Mouse (Mus musculus): ENCODE measurements around the gene Rps25.
"Not testable (repeated sequence)": the region's sequence is repeated elsewhere in the genome, so short reads cannot be mapped to it uniquely, and the experiment has no call there.

Rps25 gene

GRCm38 (mm10) chr9:44405011-44405410 is 1.9 kb upstream of the Rps25 start:
- DNase-seq, result no peak

GRCm38 (mm10) chr9:44407752-44408097 is 786 bp downstream of the Rps25 start:
- DNase-seq, result no peak

DNA sequence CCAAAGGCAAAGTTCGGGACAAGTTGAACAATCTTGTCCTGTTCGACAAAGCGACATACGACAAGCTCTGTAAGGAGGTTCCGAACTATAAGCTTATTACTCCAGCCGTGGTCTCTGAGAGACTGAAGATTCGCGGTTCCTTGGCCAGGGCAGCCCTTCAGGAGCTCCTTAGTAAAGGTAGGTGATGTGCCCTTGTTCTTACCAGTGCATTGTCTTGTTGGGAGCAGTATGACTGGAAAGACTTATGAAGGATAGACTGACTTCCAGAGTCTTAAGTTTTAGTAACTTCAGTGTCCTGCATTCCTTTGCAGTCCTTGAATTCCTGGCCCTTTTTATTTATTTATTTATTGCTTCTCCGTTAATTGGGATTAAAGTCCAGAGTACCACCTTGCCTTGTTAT is 1.8 kb downstream of the Rps25 start:
- DNase-seq, result not testable (repeated sequence)

DNA sequence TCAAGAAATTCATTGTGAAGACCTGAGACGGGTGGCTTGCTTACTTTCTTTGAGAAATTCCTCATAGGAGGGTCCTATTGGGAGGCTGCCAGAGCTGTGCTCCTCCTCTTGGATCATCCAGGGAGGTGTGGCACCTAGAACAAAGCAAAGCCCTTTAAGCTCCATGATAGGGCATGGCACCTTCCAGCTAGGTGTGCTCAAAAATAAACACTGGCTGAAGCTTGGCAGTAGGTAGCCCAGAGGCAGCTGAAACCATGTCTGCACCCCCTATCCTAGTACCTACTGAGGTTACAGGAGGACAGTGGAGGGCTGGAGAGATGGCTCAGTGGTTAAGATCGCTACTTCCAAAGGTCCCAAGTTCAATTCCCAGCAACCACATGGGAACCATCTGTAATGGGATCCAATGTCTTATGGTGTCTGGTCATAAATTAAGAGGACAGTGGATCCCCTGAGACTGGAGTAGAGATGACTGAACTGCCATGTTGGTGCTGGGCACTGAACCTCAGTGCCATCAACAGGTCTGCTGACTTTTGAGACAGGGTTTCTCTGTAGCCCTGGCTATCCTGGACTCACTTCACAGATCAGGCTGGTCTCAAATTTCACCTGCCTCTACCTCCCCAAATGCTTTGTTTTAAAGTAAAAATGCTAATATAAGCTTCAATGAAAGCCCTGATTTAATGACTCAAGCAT is 3.9 kb downstream of the Rps25 start:
- peak in 1 of 2 experiments; percentile 35 for DNase-seq

DNA sequence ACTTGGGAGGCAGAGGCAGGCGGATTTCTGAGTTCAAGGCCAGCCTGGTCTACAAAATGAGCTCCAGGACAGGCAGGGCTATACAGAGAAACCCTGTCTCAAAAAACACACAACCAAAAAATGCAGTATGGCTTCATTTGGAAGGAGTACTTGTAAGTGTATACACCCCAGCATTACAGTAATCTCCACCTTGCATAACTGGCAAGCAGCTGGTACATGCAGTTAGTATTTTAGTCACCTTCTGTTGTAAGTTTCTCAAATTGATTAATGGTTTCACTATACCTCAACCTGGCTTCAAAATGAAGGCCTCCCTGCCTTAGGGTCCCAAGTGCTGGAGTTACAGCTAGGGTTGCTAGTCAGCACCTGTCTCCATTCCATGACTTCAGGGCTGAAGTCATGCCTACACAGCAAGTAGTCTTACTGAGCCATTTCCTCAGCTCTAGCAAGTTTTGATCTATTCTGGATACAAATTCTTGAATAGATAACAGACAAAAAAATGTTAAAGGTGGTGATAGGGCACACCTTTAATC is 4.7 kb downstream of the Rps25 start:
- no peak for DNase-seq

GRCm38 (mm10) chr9:44412306-44412705 is 5.4 kb downstream of the Rps25 start:
- DNase-seq, result no peak

- DNase-seq, result peak in 1 of 2 experiments; percentile 16
Observed at GRCm38 (mm10) chr9:44412781-44413180, 5.8 kb downstream of the Rps25 start.

- no peak for DNase-seq
Observed at GRCm38 (mm10) chr9:44417156-44417891, 10.4 kb downstream of the Rps25 start.

DNA sequence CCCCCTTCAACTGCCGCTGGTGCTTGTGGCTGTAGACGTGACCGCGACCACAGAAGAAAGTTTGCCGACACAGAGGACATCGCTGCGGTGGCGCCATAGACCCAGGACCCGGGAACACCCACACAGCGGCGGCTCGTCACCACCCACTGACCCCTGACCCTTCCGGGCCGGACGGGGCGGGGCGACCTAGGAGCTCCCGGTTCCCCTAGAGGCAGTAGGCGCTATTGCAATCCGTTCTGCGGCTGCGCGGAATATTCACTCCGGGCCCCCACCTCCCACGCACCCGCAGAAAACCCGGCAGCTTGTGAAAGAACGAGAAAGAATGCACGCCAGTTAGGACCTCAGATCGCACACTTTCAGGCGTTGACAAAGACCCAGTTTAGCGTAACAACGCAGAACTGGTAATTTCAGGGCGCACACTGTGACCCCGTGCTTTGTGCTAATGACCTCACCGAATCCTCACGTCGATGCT is 11.0 kb downstream of the Rps25 start:
- DNase-seq, result peak; percentile 97 to 98

GRCm38 (mm10) chr9:44418519-44419385 is 11.8 kb downstream of the Rps25 start, which contains the start of gene Ccdc84:
Ccdc84 (minus strand) TSS chr9:44418569.
- DNase-seq, result peak in 1 of 2 experiments; percentile 15

GRCm38 (mm10) chr9:44419730-44420129 is 12.8 kb downstream of the Rps25 start:
- not testable (repeated sequence) for DNase-seq

DNA sequence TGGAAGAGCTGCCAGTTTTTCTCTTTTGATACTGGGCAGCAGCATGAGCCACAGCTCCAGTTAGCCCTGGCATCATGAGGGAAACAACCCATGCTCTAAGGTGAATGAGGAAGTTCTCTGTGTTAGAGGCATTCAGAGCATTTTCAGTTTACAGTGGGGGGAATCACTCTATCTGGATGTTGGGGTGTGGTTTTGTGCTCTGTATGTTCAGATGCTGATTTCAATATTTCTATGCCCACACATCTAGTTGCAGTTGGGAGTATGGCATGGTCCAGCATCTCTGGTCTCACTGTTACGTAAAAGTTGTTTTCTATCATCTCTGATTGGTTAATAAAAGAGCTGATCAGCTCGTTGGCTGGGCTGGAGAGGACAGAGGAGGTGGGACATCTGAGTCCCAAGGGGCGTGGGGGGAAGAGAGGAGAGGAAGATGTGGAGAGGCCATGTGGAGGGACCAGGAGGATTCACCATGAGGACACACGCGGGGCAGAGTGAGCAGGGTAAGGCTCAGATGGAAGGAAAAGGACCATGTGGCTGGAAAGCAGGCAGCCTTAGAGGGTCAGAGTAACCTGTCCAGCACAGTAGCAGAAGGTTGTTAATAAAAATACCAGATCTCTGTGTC is 13.4 kb downstream of the Rps25 start:
- DNase-seq, result no peak

DNA sequence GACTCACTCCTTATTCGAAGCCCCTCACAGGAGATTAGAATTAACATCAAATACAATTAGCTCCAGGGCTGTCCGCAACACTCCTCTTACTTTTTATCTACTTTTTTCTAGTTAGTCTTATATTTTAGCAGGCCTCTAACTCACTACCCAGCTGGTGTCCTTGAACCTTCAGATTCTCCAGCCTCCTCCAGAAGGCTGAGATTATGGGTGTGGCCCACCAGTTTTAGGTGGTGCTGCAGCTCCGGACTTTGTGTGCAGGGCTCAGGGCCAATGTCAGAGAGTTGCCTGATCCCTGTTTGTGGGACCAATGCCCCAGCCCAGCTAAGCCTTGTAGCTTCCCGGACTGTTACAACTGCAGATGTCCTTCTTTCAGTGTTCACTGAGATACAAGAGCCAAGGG is 16.6 kb downstream of the Rps25 start:
- DNase-seq, result no peak

DNA sequence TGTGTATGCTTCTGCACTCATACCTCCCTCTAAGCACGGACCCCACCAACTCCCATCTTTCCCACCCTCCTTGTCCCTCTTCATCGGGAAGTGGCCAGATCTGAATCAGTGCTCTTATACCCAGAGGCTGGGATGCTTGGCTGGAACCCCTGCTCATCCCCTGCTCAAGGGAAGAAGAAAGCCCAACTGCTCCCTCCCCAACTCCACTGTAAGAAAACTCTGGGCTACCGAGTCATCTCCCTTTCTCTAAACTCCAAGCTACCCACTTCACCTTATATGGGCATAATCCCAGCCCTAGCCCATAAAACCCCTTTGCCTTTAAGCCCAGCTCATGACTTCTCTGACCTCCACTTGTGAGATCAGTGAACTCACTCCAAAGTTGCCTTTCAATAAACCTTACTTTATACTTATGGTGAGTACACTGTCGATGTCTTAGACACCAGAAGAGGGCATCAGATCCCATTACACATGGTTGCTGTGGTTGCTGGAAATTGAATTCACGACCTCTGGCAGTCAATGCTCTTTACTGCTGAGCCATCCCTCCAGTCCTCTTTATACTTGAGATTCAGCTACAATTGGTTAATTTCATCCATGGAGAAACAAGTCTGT is 25.7 kb downstream of the Rps25 start:
- DNase-seq, result no peak

DNA sequence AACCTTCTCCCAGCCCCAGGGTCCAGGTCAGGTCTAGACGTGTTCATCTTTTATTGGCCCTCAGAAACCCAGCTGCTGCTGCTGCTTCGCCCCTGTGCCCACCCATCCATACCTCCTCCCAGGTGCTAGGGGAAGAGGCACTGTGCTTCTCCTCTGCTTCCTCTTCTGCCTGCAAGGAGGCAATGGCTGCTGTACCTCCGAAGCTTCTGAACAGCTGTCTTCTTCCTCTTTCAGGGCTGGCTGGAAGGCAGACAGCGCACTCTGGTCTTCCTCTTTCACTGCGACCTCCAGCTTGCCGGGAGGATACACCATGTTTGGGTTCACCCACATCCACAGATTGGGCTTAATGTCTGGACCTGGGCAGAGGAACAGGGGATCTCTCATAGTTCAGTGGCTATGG is 28.8 kb downstream of the Rps25 start:
- DNase-seq, result no peak

DNA sequence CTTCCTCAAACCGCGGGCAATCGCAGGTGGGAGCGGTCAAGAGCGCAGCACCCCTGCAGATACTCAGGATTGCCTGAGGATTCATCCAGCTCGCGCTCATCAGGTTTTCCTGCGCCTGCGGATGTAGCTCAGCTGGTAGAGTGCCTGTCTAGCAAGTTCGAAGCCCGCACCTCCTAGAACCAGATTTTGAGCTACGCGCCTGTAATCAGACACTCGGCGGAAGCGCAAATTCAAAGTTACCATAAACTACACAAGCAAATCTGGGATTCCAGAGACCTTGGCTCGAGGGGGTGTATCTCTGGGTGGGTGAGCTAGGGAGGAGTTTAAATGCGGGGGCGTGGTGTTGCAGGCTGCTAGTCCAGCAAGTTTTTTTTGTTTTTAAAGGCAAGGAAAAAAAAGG is 34.0 kb downstream of the Rps25 start, which contains the start of gene Foxr1:
Gene Foxr1, minus strand, starts transcription at position 176 of the 400 bp plus-strand sequence.
- no peak for DNase-seq

GRCm38 (mm10) chr9:44444402-44445025 is 37.6 kb downstream of the Rps25 start:
- not testable (repeated sequence) for DNase-seq

- DNase-seq, result peak in 1 of 2 experiments; percentile 43
Observed at GRCm38 (mm10) chr9:44450387-44450786, 43.4 kb downstream of the Rps25 start.

GRCm38 (mm10) chr9:44454132-44454890 is 47.4 kb downstream of the Rps25 start:
- peak; percentile 95 to 97 for DNase-seq

GRCm38 (mm10) chr9:44454891-44455220 is 47.9 kb downstream of the Rps25 start, which contains the start of gene Upk2:
Upk2 (minus strand) TSS chr9:44454976.
- no peak for DNase-seq

Data from cerebellum, postnatal 14 days (tissue).